Mouse (Mus musculus): ENCODE measurements around the gene Kdr. TPM values are rescaled to one million over a fixed set of nuclear protein-coding genes. Genes with fewer than 3 reads are reported as not detected.

Gene Kdr
- 3.1 and 3.8 TPM in 2 replicates for polyA plus RNA-seq (2012; rRNA removed)
- polyA plus RNA-seq (2014; fragmentation: Nextera tagmentation; extraction: Ambion mirVana) = 5.2 and 5.7 TPM in 2 replicates

- Histone ChIP-seq H3K9me3 (ENCODE audit: control insufficient read depth, low read length) (no peaks in the 10 kb centered on the region), H3K36me3 (replicated peaks; ENCODE audit: control insufficient read depth, insufficient read depth, low read depth) (no peaks in the 10 kb centered on the region), H3K9ac (replicated peaks) (no peak within 1 kb of the TSS; the same call in 1 of the 2 replicates), H3K4me2 (ENCODE audit: low read depth) (peak within 1 kb of the TSS; percentile 63), H3K27me3 (ENCODE audit: control insufficient read depth, insufficient read depth, low read length) (peaks cover 47% of the 10 kb centered on the region), H3K27ac (no peak within 1 kb of the TSS), H3K4me3 (ENCODE audit: insufficient read depth in 1 of 2, low read depth in 2 of 2, low read length in 2 of 2) (peak within 1 kb of the TSS; percentile 37 to 53), H3K4me1 (replicated peaks; ENCODE audit: control insufficient read depth in 2 of 2, insufficient read depth in 2 of 2, low read length in 1 of 2) (0 out of 4 replicates have a peak, but pooled peaks cover 0 to 4% of the 10 kb centered on the region in 2 experiments)
- no peak for TF ChIP-seq CTCF (IDR thresholded peaks at IDR 0.05; ENCODE audit: low read depth)
- no peak for TF ChIP-seq EP300 (IDR thresholded peaks at IDR 0.05; ENCODE audit: low read depth)
- ATAC-seq (ENCODE audit: insufficient read depth) (peak; percentile 45), DNase-seq (ENCODE audit: low read depth in 3 of 3, low spot score in 3 of 3) (peak in 1 of 3 experiments; percentile 19)
- 2% methylated on average over 37 of the region's 37 CpGs for WGBS (ENCODE audit: insufficient replicate concordance)
Measured at GRCm38 (mm10) chr5:75978374-75979100, at the start of gene Kdr. TSS of gene Kdr (minus strand) at chr5:75978458.

GRCm38 (mm10) chr5:76026805-76027204, 48.5 kb upstream of the Kdr start:
- no peak for DNase-seq (ENCODE audit: low read depth in 3 of 3, low spot score in 3 of 3)

GRCm38 (mm10) chr5:76025996-76026665, 47.9 kb upstream of the Kdr start:
- H3K27me3 ChIP-seq (ENCODE audit: control insufficient read depth, insufficient read depth, low read length) = no peaks in the 10 kb centered on the region
- 39% methylated on average over 4 of the region's 4 CpGs for whole genome bisulfite sequencing (ENCODE audit: insufficient replicate concordance)
- no peaks in the 10 kb centered on the region for H3K9me3 ChIP-seq (ENCODE audit: control insufficient read depth, low read length)
- H3K36me3 ChIP-seq (replicated peaks; ENCODE audit: control insufficient read depth, insufficient read depth, low read depth) = no peaks in the 10 kb centered on the region
- TF ChIP-seq CTCF (IDR thresholded peaks at IDR 0.05; ENCODE audit: low read depth) (peak; percentile 47; the same call in 1 of the 2 replicates), EP300 (IDR thresholded peaks at IDR 0.05; ENCODE audit: low read depth) (no peak)
- no peak overlapping the region for H3K9ac ChIP-seq (replicated peaks)
- H3K4me2 ChIP-seq (ENCODE audit: low read depth) = no peak overlapping the region
- H3K4me1 ChIP-seq (replicated peaks; ENCODE audit: control insufficient read depth in 2 of 2, insufficient read depth in 2 of 2, low read length in 1 of 2) = 0 out of 4 replicates have a peak, but pooled peaks cover 0 to 2% of the 10 kb centered on the region in 2 experiments
- no peak overlapping the region for H3K4me3 ChIP-seq (ENCODE audit: insufficient read depth in 1 of 2, low read depth in 2 of 2, low read length in 2 of 2)
- DNase-seq (ENCODE audit: low read depth in 3 of 3, low spot score in 3 of 3) = peak in 1 of 3 experiments; percentile 7
- H3K27ac ChIP-seq = no peak overlapping the region
- no peak for ATAC-seq (ENCODE audit: insufficient read depth)

More at GRCm38 (mm10) chr5:76026805-76027204, 48.5 kb upstream of the Kdr start:
- H3K36me3 ChIP-seq (replicated peaks; ENCODE audit: control insufficient read depth, insufficient read depth, low read depth) = no peaks in the 10 kb centered on the region
- no peak for TF ChIP-seq CTCF (IDR thresholded peaks at IDR 0.05; ENCODE audit: low read depth)
- no peak for TF ChIP-seq EP300 (IDR thresholded peaks at IDR 0.05; ENCODE audit: low read depth)
- H3K4me1 ChIP-seq (replicated peaks; ENCODE audit: control insufficient read depth in 2 of 2, insufficient read depth in 2 of 2, low read length in 1 of 2) = 0 out of 4 replicates have a peak, but pooled peaks cover 0 to 2% of the 10 kb centered on the region in 2 experiments
- ATAC-seq (ENCODE audit: insufficient read depth) = no peak
- no peak overlapping the region for H3K9ac ChIP-seq (replicated peaks)
- H3K4me2 ChIP-seq (ENCODE audit: low read depth) = no peak overlapping the region
- H3K4me3 ChIP-seq (ENCODE audit: insufficient read depth in 1 of 2, low read depth in 2 of 2, low read length in 2 of 2) = no peak overlapping the region
- H3K27me3 ChIP-seq (ENCODE audit: control insufficient read depth, insufficient read depth, low read length) = no peaks in the 10 kb centered on the region
- no peak overlapping the region for H3K27ac ChIP-seq
- 61% methylated on average over 6 of the region's 6 CpGs for WGBS (ENCODE audit: insufficient replicate concordance)
- no peaks in the 10 kb centered on the region for H3K9me3 ChIP-seq (ENCODE audit: control insufficient read depth, low read length)

- 19% methylated on average over 14 of the region's 14 CpGs for WGBS (ENCODE audit: insufficient replicate concordance)
- no peak for TF ChIP-seq EP300 (IDR thresholded peaks at IDR 0.05; ENCODE audit: low read depth)
- TF ChIP-seq CTCF (IDR thresholded peaks at IDR 0.05; ENCODE audit: low read depth) = no peak
- no peak overlapping the region for H3K9ac ChIP-seq (replicated peaks)
- no peak for DNase-seq (ENCODE audit: low read depth in 3 of 3, low spot score in 3 of 3)
- no peak overlapping the region for H3K27ac ChIP-seq
- ATAC-seq (ENCODE audit: insufficient read depth) = no peak
- no peak overlapping the region for H3K4me3 ChIP-seq (ENCODE audit: insufficient read depth in 1 of 2, low read depth in 2 of 2, low read length in 2 of 2)
- H3K27me3 ChIP-seq (ENCODE audit: control insufficient read depth, insufficient read depth, low read length) = no peaks in the 10 kb centered on the region
- H3K9me3 ChIP-seq (ENCODE audit: control insufficient read depth, low read length) = no peaks in the 10 kb centered on the region
- 0 out of 4 replicates have a peak, but pooled peaks cover 0 to 2% of the 10 kb centered on the region in 2 experiments for H3K4me1 ChIP-seq (replicated peaks; ENCODE audit: control insufficient read depth in 2 of 2, insufficient read depth in 2 of 2, low read length in 1 of 2)
- no peaks in the 10 kb centered on the region for H3K36me3 ChIP-seq (replicated peaks; ENCODE audit: control insufficient read depth, insufficient read depth, low read depth)
- H3K4me2 ChIP-seq (ENCODE audit: low read depth) = no peak overlapping the region
Measured at GRCm38 (mm10) chr5:76023011-76023773, 44.9 kb upstream of the Kdr start.
